Mouse (Mus musculus) frontal cortex, postnatal 25 days (tissue): ENCODE measurements around the gene Lrrc3c.
A peak's percentile ranks its signal among the peaks of the same experiment; 100 is the strongest.

Experiments
- DNase-seq, 2 experiments: peaks; one replicate each; pipeline ENCODE4 v3.0.0; 2022; ENCODE audit warnings: low spot score in 2 of 2

Gene Lrrc3c

DNA sequence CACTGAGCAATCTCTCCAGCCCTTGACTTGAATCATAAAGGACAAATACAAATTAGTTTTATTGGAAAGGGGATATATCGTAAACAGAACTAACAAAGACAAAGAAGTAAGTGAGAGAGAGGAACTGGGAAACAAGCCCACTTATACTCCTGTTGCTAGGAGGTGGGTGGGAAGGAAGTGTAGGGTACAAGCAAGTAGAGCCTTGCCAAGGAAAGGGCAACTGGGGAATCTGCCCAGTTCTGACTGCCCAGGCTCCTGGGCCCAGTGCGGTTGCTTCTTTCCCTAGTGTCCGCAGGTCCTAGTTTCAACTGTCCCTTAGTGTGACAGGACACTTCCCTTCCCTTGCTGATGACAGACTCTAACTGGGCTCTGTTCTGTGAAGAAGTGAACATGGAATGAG lies 30.6 kb downstream of the Lrrc3c start:
- DNase-seq, result no peak

DNA sequence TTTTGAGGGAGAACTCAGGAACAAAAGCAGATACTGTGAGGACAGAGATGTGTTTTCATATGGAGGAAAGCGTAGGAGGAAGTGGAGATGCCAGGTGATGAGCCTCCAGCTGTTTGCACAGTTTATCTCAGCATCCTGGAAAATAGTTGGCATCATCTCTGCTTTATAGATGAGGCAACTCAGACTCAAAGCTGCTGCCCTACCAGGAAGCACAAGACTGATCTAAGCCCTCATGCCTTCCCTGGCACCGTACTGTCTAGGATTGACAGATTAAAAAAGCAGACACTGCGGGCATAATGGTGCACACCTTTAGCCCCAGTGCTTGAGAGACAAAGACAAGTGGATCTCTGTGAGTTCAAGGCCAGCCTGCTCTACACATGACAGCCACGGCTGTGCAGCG lies 32.6 kb downstream of the Lrrc3c start:
- no peak for DNase-seq

DNA sequence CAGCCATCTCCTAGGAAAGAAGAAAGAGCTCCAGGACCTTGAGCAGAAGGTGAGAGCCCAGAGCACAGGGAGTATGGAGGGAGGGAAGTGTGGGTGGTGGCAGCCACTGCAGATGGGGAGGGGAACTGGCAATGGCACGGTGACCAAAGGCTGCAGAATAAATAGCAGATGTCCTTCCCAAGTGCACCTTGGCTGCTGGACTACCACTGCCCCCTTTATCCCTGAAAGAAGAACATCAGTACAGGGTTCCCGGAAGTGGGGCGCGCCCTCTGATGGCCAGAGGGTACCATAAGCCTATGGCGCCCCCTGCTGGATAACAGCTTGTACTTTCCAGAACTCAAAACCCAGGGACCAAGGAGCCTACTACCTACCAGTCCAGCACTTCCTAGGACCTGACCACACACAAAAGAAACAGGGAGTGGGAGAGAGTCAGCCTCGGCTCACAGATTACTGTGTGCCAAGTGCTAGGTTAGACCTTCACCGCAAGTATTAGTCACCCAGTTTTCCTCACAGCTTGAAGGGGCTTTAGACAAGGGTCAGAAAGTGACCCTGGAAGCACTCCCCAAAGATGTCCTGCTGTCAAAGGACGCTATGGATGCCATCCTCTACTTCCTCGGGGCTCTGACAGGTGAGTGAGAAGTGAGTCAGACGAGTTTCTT lies 37.4 kb downstream of the Lrrc3c start:
- peak in 1 of 2 experiments; percentile 9 for DNase-seq

DNA sequence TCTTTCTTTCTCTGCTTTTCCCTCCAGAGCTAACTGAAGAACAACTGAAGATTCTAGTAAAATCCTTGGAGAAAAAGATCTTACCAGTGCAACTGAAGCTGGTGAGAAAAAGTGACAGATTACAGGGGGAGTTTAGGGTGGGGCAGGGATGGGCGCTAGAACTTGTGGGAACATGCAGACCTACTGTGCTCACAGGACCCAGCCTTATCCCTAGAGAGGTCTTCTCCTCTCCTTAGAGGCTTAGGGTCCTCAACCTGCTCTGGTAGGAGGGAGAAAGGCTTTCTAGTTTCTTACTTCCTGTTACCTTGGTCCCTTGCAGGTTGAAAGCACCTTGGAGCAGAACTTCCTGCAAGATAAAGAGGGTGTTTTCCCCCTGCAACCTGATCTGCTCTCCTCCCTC lies 39.4 kb downstream of the Lrrc3c start:
- no peak for DNase-seq

DNA sequence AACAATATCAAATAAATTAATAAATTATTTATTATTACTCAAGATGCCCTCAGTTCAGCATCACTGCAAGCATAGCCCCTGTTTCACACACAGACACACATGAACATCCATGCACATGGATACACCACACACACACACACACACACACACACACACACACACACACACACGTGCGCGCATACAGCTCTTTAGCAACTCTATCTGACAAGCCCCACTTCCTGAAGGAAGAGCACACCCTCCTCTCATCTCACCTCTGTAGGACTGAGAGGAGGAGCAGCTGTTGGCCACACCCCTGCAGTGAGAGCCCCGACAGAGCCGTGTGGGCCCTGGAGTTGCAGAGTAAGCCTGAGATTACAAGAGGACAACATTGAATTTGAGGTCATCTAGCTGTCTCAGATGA lies 42.0 kb downstream of the Lrrc3c start:
- no peak for DNase-seq

DNA sequence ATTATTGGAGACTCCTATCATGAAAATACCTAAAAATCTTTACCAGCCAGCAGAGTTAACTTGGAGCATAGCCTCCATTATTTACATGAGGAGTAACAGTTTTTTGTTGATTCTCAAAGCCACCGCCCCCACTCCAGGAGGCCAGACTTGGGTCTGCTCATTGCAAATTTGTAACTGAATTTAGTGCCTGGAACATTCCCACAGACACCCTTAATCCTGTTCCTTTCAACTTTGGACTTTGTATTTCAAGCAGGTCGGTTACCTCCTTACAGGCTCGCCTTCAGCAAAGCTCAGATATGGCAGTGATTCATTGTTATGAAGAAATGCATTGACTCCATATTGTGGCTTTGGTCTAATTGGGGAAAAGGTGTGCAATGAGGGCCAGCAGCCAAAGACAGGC lies 46.7 kb downstream of the Lrrc3c start:
- no peak for DNase-seq

DNA sequence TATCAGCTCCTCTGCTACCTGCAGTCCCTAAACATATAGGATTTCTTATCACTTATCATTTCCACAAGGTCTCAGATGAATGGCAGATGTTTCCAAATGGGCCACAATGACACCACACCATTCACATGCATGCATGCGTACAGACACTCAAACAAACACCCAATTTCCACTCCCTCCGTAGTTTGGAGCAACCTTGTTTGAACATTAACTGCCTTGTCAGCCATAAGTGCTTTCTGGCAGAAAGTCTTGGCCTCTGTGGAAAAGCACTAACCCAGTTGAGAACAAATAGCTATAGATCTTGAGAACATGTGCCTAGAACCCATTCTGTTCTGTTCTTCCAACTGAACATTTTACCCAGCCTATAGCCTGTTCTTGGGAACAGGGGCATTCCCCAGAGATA lies 47.9 kb downstream of the Lrrc3c start:
- DNase-seq, result no peak

DNA sequence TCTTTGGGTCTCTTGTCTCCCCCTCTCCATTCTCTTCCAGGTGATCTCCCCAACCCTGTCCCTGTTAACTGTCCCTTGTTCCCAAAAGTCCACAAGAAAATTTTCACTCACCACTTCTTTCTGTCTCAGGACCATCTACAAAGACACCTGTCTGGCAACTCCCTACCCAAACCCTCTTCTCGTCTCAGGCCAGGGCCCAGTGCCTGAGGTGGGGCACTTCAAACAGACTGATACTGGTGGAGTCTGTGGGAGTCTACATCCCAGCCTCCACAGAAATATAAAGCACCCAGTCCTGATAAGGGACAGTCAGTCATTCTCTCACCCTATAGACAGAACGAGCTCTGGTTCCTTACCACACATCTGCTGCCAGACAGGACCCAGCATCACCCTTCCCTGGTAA lies 48.4 kb downstream of the Lrrc3c start, which contains the start of gene Gsdma2:
TSS of gene Gsdma2 (plus strand) at position 301 of the 400 bp plus-strand sequence.
- DNase-seq, result no peak
